Mouse (Mus musculus): ENCODE measurements around the gene Tmem200b.

Tmem200b gene

DNA sequence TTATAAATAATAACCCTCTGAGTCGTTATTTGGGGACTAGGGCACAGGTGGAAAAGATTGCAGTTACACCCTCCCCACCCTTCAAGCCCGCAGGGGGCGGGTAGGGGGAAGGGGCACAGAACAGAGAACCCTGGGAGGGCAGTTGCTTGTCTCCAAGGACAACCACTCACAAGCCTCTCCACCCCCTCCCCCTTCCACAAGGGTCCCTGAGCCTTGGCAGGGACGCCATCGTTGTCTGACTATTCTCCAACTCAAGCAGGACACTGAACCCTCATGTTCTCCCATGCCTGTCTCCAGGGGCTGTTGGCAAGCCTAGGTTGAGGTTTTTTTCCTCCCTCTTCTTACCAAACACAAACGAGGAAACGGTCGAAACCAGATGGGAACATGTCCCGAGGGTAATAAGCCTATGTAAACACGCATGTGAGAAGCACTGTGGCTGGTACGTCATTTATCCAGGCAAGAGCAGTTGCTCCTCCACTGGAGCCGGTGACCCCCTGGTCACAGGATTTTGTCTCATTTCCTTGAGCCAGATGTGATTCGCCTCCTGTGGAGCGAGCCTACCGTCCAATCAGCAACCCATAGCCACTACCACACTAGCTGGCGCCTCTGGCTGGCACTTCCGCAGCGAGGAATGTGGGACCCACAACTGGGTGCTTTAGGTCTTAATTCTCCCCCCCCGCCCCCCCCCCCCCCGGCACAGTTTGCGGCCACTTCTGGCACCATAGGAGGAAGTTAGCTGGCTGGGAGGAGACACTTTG, 11.2 kb upstream of the Tmem200b start:
- no peak for DNase-seq (ENCODE audit: low read depth, low spot score)

GRCm38 (mm10) chr4:131911521-131911920, 10.1 kb upstream of the Tmem200b start:
- DNase-seq (ENCODE audit: low read depth, low spot score) = no peak

DNA sequence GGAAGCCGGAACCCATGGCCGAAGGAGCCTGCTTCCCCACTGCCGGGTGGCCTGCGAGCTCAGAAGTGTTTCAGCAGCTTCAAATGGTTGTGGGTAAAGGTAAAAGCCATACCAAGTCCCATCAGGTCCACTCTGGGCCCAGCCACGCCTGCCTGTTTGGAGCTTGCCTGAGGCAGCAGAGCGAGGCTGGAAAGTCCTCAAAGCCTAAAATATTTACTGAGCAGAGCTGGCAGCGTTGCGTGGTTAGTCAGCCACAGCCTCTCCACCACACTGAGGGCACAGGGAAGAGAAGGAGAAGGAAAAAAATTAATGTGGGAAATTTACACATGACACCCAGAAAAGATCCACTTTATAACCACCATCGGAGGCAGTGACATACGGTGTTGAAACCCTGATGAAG, 8.0 kb upstream of the Tmem200b start:
- DNase-seq (ENCODE audit: low read depth, low spot score) = no peak

DNA sequence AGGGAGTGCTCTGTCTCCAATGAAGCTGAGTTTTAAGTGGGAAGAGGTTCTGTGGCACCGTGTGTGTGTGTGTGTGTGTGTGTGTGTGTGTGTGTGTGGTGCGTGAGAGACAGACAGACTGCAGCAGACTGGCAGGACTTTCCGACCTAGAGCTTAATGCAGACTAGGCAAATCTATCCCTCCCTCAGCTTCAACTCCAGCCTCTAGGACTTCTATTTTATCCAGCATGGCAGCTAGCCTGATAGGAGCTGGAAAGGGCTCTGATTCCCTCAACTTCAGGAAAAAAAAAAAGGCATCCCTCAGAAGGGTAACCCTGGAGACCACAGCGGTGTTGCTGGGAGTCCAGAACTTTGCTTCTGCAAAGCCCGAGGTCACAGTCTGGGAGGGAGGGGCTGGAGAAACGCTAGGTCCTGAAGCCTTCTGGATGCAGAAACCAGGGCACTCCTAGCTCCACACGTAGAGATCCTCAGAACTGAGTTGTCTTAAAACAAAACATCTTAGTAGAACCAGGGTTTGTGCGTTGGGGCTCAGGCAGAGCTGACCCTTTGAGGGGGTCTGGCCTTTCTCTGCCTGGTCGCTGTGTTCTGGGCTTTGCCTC, 7.4 kb upstream of the Tmem200b start:
- no peak for DNase-seq (ENCODE audit: low read depth, low spot score)

GRCm38 (mm10) chr4:131914891-131915469, 6.6 kb upstream of the Tmem200b start:
- no peak for DNase-seq (ENCODE audit: low read depth, low spot score)

DNA sequence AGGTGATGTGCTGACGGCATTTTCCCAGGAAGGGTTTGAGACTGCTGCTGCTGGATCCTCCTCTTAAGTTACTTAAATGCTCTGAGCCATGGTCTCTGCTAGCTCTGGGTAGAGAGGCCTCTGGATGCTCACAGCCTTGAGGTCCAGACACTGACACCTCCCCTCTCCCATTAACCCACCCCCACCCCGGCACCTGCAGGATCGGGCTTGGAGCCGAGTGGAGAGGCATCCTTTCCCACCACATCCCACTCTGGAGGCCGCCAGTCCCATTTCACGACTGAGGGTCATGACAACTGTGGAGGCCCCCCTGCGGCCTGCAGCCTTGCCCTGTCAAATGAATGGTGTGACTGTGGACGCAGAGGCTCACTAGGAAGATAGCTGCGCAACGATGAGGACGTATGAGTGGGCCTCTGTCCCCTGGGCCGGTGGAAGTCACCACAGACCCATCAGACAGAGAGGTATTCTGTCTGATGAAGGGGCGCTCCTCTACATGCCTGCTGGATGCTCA, 5.7 kb upstream of the Tmem200b start:
- no peak for DNase-seq (ENCODE audit: low read depth, low spot score)

DNA sequence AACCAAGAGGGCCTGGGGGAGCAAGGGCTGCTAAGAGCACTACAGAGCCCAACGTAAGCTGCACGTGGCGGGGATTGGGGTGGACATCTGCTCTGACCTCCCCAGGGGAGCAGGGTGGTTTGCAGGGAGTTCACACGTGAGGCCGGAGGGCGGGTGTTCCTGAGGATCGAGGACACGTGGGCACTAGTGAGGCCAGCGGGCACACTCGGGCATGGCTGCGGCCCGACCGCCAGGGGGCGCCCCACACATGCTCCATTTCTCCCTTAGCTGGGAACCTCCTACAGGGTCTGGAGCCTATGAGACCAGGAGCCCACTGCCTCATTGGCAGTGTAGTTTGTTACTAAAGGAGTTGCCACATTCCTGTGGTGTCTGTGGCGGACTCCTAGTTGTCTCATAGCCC, 5.1 kb upstream of the Tmem200b start:
- no peak for DNase-seq (ENCODE audit: low read depth, low spot score)

DNA sequence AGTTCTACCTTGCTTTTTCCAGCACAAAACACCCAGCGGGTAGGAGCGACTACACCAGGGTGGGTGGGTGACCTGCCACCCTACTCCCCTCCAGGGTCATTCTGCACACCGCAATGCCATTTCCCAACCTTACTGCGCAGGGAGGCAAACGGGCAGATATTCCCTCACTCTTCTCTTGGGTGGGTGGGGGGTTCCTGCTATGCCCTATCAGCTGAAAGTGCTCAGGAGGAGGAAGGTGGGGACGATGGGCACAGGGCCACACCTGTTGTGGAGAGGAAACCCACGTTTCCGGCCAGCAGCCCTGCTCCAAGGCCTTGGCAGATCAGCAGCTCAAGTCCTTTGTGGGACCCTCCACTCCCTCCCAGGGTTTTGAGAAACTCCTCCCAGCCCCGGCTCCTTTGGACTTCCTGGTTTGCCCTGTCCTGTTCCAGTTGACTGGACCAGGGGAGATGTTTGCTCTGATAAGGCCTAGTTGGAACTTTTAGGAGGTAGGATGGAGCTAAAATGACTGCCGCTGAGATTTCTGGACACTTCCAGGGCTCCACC, 4.5 kb upstream of the Tmem200b start:
- no peak for DNase-seq (ENCODE audit: low read depth, low spot score)

DNA sequence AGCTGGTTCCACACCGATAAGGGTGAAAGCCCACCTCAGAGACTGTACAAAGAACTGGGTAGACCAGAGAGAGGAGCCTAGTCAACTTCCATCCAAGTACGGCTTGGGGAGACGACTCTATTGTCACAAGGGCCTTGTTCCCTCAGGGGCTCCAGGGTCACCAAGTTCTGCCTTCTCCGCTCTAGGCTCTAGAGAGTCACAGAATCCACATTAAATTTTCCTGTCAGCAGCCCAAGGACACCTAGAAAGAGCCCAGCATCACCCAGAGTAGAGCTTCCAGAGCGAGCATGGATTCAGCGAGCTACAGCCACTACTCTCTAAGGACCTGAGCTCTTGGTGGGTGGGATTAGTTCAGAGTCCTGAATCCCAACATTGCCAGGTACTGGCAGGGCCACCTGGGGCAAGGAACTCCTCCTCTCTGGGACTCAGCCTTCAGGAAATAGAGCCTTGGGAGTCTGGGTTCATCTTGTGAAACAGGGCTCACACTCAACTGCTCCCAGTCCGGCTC, 3.5 kb upstream of the Tmem200b start:
- no peak for DNase-seq (ENCODE audit: low read depth, low spot score)

GRCm38 (mm10) chr4:131918711-131919500, 2.7 kb upstream of the Tmem200b start:
- no peak for DNase-seq (ENCODE audit: low read depth, low spot score)

- no peak for DNase-seq (ENCODE audit: low read depth, low spot score)
These were observed 1.9 kb upstream of the Tmem200b start for GRCm38 (mm10) chr4:131919506-131920140.

DNA sequence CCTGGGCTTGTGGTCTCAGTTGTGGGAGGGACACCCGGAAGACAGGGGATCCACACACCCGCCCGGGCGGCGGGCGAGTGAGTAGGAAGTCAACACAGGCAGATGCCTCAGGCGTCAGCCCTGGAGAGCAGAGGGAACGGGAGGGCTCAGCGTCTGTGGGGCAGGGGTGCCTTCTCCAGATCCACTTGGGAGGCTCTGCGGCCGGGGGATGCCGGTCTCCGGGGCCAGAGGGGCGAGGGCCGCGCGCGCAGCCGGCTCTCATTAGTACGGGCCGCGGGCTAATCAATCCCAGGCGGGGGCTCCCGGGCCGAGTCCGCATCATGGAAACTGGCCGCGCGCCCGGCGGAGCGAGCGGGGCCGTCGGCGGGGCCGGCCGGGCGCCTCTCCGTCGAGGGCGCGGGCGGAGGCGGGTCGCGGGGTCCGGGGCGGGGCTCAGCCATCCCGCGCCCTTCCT, 1.4 kb upstream of the Tmem200b start:
- no peak for DNase-seq (ENCODE audit: low read depth, low spot score)

- no peak for DNase-seq (ENCODE audit: low read depth, low spot score)
These were observed 798 bp upstream of the Tmem200b start for GRCm38 (mm10) chr4:131920595-131921351.

- no peak for DNase-seq (ENCODE audit: low read depth, low spot score)
These were observed 833 bp downstream of the Tmem200b start for GRCm38 (mm10) chr4:131922404-131922803.

- no peak for DNase-seq (ENCODE audit: low read depth, low spot score)
These were observed 2.7 kb downstream of the Tmem200b start for GRCm38 (mm10) chr4:131924096-131924810.

DNA sequence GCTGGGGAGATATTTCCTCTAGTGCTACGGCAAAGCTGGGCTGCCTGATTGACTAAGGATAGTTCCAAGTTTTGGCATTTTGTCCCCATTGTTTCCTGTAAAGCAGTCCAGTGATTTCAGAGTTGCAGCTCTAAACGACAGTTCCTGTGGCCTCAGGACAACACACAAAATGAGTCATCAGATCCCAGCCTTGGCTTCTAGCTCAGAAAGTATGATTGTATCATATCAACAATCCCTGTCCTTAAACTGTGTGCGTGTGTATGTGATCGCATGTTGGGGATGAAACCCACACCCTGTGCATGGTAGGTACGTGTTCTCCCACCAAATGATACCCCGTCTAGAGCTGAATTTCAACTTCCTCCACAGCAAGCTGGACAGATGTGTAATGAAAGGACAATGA, 7.6 kb downstream of the Tmem200b start:
- DNase-seq (ENCODE audit: low read depth, low spot score) = no peak

- no peak for DNase-seq (ENCODE audit: low read depth, low spot score)
These were observed 17.9 kb downstream of the Tmem200b start for GRCm38 (mm10) chr4:131939459-131939858.

GRCm38 (mm10) chr4:131940846-131941245, 19.3 kb downstream of the Tmem200b start:
- DNase-seq (ENCODE audit: low read depth, low spot score) = no peak

DNA sequence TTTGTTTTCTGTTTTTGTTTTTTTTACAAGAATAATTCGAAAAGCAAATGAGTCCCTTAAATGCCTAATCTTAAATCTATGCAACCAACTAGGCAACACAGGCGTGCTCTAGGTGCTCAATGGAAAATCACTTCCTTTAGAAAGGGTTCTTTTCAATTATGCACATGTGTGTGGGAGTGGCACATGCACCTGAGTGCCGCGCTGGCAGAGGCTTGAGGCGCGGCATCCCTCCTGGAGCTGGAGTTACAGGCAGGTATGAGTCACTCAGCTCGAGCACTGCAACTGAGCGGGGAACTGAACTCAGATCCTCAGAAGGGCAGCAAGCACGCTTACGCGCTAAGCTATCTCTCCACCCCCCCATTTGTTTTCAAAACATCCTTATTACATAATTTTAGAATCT, 26.3 kb downstream of the Tmem200b start:
- no peak for DNase-seq (ENCODE audit: low read depth, low spot score)

DNA sequence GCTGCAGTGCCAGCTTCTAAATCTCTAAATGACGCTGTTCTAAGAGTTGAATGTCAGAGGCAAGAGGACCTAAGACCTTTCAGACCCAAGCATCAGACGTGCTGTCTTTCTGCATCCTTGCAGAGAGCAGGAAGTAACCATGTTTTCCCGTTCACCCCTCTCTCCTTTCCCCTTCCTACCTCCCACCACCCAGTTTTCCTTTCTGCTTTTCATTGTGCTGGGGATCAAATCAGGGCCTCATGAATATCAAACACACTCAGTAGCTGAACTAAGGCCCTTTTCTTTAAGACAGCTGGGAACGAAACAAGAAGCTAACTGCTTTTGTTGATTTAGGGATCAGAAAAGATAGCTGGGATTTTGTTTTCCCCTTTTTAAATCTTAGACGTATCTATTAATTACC, 28.3 kb downstream of the Tmem200b start:
- no peak for DNase-seq (ENCODE audit: low read depth, low spot score)
